Mouse (Mus musculus) embryonic fibroblast, embryonic 13.5 days (primary cell): ENCODE results near the gene Dhrs7.

Experiments
- CTCF ChIP-seq: IDR thresholded peaks from 2 replicates; pipeline ENCODE4 v1.5.1; 2011; ENCODE audit warnings: mild to moderate bottlenecking, control low read depth, low read length, moderate library complexity, borderline replicate concordance; ENCODE audit not compliant: insufficient read depth
- POLR2A ChIP-seq: IDR thresholded peaks from 2 replicates; pipeline ENCODE4 v1.6.1; 2011; ENCODE audit warnings: low read depth, mild to moderate bottlenecking, control low read depth, low read length, moderate library complexity

DNA sequence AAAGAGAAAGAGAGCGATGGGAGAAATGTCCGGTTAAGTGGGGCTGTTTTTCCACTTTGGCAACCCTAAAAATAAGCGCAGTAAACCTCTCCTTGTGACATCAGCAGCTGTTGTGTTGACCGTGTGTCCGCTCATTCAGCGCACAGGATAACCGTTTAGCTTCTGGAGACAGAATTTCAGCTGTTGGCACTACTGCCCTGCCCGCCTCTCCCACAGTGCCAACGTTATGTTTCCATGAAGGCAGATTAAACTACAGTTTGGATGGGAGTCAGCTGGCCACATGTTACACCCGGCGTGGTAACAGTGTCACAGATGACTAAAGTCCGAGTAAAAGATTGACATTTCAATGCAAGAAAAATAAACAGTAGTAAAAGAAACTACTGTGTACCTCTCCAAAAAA, 29.7 kb upstream of the Dhrs7 start:
- no peak for TF ChIP-seq CTCF
- TF ChIP-seq POLR2A, result no peak
